Mouse (Mus musculus) left cerebral cortex, adult 9 months (tissue): ENCODE data around the gene Kri1.
A peak's percentile ranks its signal among the peaks of the same experiment; 100 is the strongest.
"Not testable (repeated sequence)": the region's sequence is repeated elsewhere in the genome, so short reads cannot be mapped to it uniquely, and the experiment has no call there.

Experiments
- DNase-seq, 2 experiments: peaks; one replicate each; pipeline ENCODE4 v3.0.0; 2022; ENCODE audit warnings: low spot score in 2 of 2

Kri1 gene

GRCm38 (mm10) chr9:21287571-21288402, at the start of gene Kri1:
Gene Kri1, minus strand, starts transcription at chr9:21287969.
- peak; percentile 94 to 98 for DNase-seq

GRCm38 (mm10) chr9:21336491-21336890, 48.7 kb upstream of the Kri1 start:
- no peak for DNase-seq

GRCm38 (mm10) chr9:21335391-21335790, 47.6 kb upstream of the Kri1 start:
- no peak for DNase-seq

- DNase-seq: no peak
Measured at GRCm38 (mm10) chr9:21334747-21335146, 47.0 kb upstream of the Kri1 start.

GRCm38 (mm10) chr9:21333523-21333922, 45.8 kb upstream of the Kri1 start:
- DNase-seq: no peak

GRCm38 (mm10) chr9:21332161-21333061, 44.6 kb upstream of the Kri1 start:
- DNase-seq: no peak

- DNase-seq: no peak
Measured at GRCm38 (mm10) chr9:21331365-21332140, 43.8 kb upstream of the Kri1 start.

- no peak for DNase-seq
Measured at GRCm38 (mm10) chr9:21329699-21330289, 42.0 kb upstream of the Kri1 start.

GRCm38 (mm10) chr9:21329041-21329440, 41.3 kb upstream of the Kri1 start:
- no peak for DNase-seq

- DNase-seq: no peak
Measured at GRCm38 (mm10) chr9:21328041-21328440, 40.3 kb upstream of the Kri1 start.

GRCm38 (mm10) chr9:21327569-21327968, 39.8 kb upstream of the Kri1 start:
- DNase-seq: no peak

- no peak for DNase-seq
Measured at GRCm38 (mm10) chr9:21324269-21324668, 36.5 kb upstream of the Kri1 start.

GRCm38 (mm10) chr9:21322917-21323297, 35.1 kb upstream of the Kri1 start:
- not testable (repeated sequence) for DNase-seq

GRCm38 (mm10) chr9:21322211-21322916, 34.6 kb upstream of the Kri1 start:
- DNase-seq: peak in 1 of 2 experiments; percentile 19

GRCm38 (mm10) chr9:21321513-21321835, 33.7 kb upstream of the Kri1 start:
- peak in 1 of 2 experiments; percentile 40 for DNase-seq

GRCm38 (mm10) chr9:21320619-21321512, 33.1 kb upstream of the Kri1 start, which contains the start of gene Slc44a2:
Gene Slc44a2, plus strand, starts transcription at chr9:21320698.
- peak in 1 of 2 experiments; percentile 72 for DNase-seq

GRCm38 (mm10) chr9:21320280-21320618, 32.5 kb upstream of the Kri1 start:
- DNase-seq: no peak

- no peak for DNase-seq
Measured at GRCm38 (mm10) chr9:21319503-21319902, 31.7 kb upstream of the Kri1 start.

GRCm38 (mm10) chr9:21318792-21319191, 31.0 kb upstream of the Kri1 start:
- DNase-seq: no peak

- DNase-seq: no peak
Measured at GRCm38 (mm10) chr9:21316696-21317095, 28.9 kb upstream of the Kri1 start.
